Mouse (Mus musculus): ENCODE data around the gene Pip5k1a. TPM values are rescaled to one million over a fixed set of nuclear protein-coding genes. Genes with fewer than 3 reads are reported as not detected.

The Pip5k1a gene
- total RNA-seq, 2 experiments from 2014 or later: 64.1 to 71.0 TPM

- peak overlapping the region; percentile 88 for H3K4me3 ChIP-seq
- DNase-seq (ENCODE audit: low spot score in 2 of 2): no peak
- H3K27ac ChIP-seq: peak overlapping the region; percentile 96
- TF ChIP-seq CTCF (conservative IDR thresholded peaks at IDR 0.05): no peak
Measured at GRCm38 (mm10) chr3:95105586-95106337, 968 bp downstream of the Pip5k1a start.

- no peak for TF ChIP-seq CTCF (conservative IDR thresholded peaks at IDR 0.05)
- Histone ChIP-seq H3K27ac (peak overlapping the region; percentile 96), H3K4me3 (peak overlapping the region; percentile 88)
- DNase-seq (ENCODE audit: low spot score in 2 of 2): peak; percentile 74 to 78
Measured at GRCm38 (mm10) chr3:95105121-95105520, 1.6 kb downstream of the Pip5k1a start.

GRCm38 (mm10) chr3:95100854-95101253, 5.9 kb downstream of the Pip5k1a start:
- no peak for TF ChIP-seq CTCF (conservative IDR thresholded peaks at IDR 0.05)

GRCm38 (mm10) chr3:95088071-95088470, 18.7 kb downstream of the Pip5k1a start:
- TF ChIP-seq CTCF (conservative IDR thresholded peaks at IDR 0.05): no peak
- Histone ChIP-seq H3K27ac (peak overlapping the region; percentile 28; the same call in 1 of the 2 replicates), H3K4me3 (no peak overlapping the region)
- DNase-seq (ENCODE audit: low spot score in 2 of 2): no peak

More at GRCm38 (mm10) chr3:95100854-95101253, 5.9 kb downstream of the Pip5k1a start:
- no peak overlapping the region for H3K4me3 ChIP-seq
- DNase-seq (ENCODE audit: low spot score in 2 of 2): no peak
- H3K27ac ChIP-seq: no peak overlapping the region

- TF ChIP-seq CTCF (conservative IDR thresholded peaks at IDR 0.05): peak; percentile 36
- no peak overlapping the region for H3K4me3 ChIP-seq
Measured at GRCm38 (mm10) chr3:95071606-95072005, 35.1 kb downstream of the Pip5k1a start.

GRCm38 (mm10) chr3:95066570-95066969, 40.2 kb downstream of the Pip5k1a start:
- no peak for DNase-seq (ENCODE audit: low spot score in 2 of 2)
- Histone ChIP-seq H3K4me3 (no peak overlapping the region), H3K27ac (no peak overlapping the region)
- no peak for TF ChIP-seq CTCF (conservative IDR thresholded peaks at IDR 0.05)

More at GRCm38 (mm10) chr3:95071606-95072005, 35.1 kb downstream of the Pip5k1a start:
- DNase-seq (ENCODE audit: low spot score in 2 of 2): no peak
- H3K27ac ChIP-seq: no peak overlapping the region

GRCm38 (mm10) chr3:95066095-95066494, 40.6 kb downstream of the Pip5k1a start:
- no peak overlapping the region for H3K4me3 ChIP-seq
- no peak for DNase-seq (ENCODE audit: low spot score in 2 of 2)
- H3K27ac ChIP-seq: no peak overlapping the region
- no peak for TF ChIP-seq CTCF (conservative IDR thresholded peaks at IDR 0.05)

- H3K4me3 ChIP-seq: no peak overlapping the region
- no peak for DNase-seq (ENCODE audit: low spot score in 2 of 2)
- no peak for TF ChIP-seq CTCF (conservative IDR thresholded peaks at IDR 0.05)
- H3K27ac ChIP-seq: no peak overlapping the region
Measured at GRCm38 (mm10) chr3:95065553-95065952, 41.2 kb downstream of the Pip5k1a start.

- TF ChIP-seq CTCF (conservative IDR thresholded peaks at IDR 0.05): no peak
- Histone ChIP-seq H3K27ac (no peak overlapping the region), H3K4me3 (no peak overlapping the region)
- DNase-seq (ENCODE audit: low spot score in 2 of 2): no peak
Measured at GRCm38 (mm10) chr3:95063741-95064140, 43.0 kb downstream of the Pip5k1a start.

GRCm38 (mm10) chr3:95058078-95058477, 48.7 kb downstream of the Pip5k1a start:
- Histone ChIP-seq H3K27ac (peak overlapping the region; percentile 32; the same call in 1 of the 2 replicates), H3K4me3 (no peak overlapping the region)
- no peak for TF ChIP-seq CTCF (conservative IDR thresholded peaks at IDR 0.05)
- peak; percentile 25 to 57 for DNase-seq (ENCODE audit: low spot score in 2 of 2)

- no peak overlapping the region for H3K27ac ChIP-seq
- no peak for DNase-seq (ENCODE audit: low spot score in 2 of 2)
Measured at GRCm38 (mm10) chr3:95056275-95056674, 50.5 kb downstream of the Pip5k1a start.

GRCm38 (mm10) chr3:95054481-95055260, 52.1 kb downstream of the Pip5k1a start:
- Histone ChIP-seq H3K27ac (peak overlapping the region; percentile 46; the same call in 1 of the 2 replicates), H3K4me3 (no peak overlapping the region)
- no peak for TF ChIP-seq CTCF (conservative IDR thresholded peaks at IDR 0.05)
- peak in 1 of 2 experiments; percentile 30 for DNase-seq (ENCODE audit: low spot score in 2 of 2)

More at GRCm38 (mm10) chr3:95056275-95056674, 50.5 kb downstream of the Pip5k1a start:
- no peak overlapping the region for H3K4me3 ChIP-seq
- no peak for TF ChIP-seq CTCF (conservative IDR thresholded peaks at IDR 0.05)

- TF ChIP-seq CTCF (conservative IDR thresholded peaks at IDR 0.05): peak; percentile 87
Measured at GRCm38 (mm10) chr3:95053701-95054100, 53.0 kb downstream of the Pip5k1a start.

More at GRCm38 (mm10) chr3:95053701-95054100, 53.0 kb downstream of the Pip5k1a start:
- no peak for DNase-seq (ENCODE audit: low spot score in 2 of 2)
- Histone ChIP-seq H3K27ac (no peak overlapping the region), H3K4me3 (no peak overlapping the region)

All from layer of hippocampus, adult 2 months (tissue).